ENCODE assay signal across 8 mouse cellular contexts in the genomic region with DNA sequence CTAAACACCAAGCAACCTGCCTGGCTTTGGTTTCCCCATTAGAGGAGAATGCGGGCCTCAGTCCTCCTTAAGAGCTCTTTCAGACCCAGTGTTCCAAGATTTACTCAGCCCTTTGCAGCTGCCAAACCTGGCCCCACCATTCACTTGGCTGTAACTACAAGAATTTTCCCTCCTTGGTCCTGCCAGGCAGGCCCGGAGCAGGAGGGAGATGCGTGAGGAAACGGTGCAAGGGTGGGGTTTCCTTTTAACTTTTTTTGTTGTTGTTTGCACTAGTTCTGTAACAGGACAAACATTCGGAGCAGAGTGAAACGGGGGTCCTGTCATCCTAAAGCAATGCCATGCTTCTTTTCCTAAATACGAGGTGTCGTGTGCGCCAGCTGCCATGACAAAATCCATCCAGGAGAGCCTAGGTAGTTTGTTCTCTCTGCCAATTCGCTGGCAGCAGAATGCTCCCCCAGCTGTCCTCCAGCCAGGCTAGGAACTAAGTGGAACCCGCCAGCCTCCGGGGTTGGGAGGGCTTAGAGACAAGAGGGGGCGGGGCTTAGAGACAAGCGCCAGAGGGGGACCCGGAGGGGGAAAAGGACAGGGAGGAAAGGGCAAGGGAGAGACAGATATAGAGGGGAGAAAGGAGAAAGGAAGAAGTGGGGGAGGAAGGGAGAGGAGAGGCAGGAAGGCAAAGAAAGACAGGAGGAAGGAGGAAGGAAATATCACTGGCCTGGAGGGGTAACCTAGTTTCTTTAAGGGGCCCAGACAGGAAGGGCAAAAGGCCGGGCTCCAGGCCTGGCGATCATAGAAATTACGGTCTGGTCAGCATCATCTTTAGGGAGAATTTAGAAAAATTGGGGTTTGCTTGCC. TPM values are rescaled to one million over a fixed set of nuclear protein-coding genes. Genes with fewer than 3 reads are reported as not detected.
DNase-seq lines count a peak whose midpoint lies in the region; ATAC-seq and TF ChIP-seq lines count a peak whose summit lies in the region.

No protein-coding gene starts in this region.

- H3K27ac ChIP-seq in forebrain, embryonic 12.5 days: no peak overlapping the region

- no peaks in the 10 kb centered on the region for H3K9me3 ChIP-seq in E14TG2a.4 (ENCODE audit: low read length)
- no peaks in the 10 kb centered on the region for H3K9me3 ChIP-seq in forebrain, embryonic 12.5 days
- H3K9me3 ChIP-seq in megakaryocyte, embryonic 14.5 days: no peaks in the 10 kb centered on the region

- ATAC-seq in forebrain, embryonic 12.5 days (ENCODE audit: low FRiP score): peak; percentile 76

- peaks cover 81% of the 10 kb centered on the region for H3K4me1 ChIP-seq in E14TG2a.4 (replicated peaks; ENCODE audit: low read depth, low read length)
- peaks cover 14% of the 10 kb centered on the region for H3K4me1 ChIP-seq in forebrain, embryonic 12.5 days
- H3K4me1 ChIP-seq in megakaryocyte, embryonic 14.5 days: peaks cover 7% of the 10 kb centered on the region

- 36% methylated on average over 18 of the region's 18 CpGs for WGBS in forebrain, embryonic 12.5 days

- intact Hi-C loops in heart, postnatal 25 days (cut with DNase I): loop anchor here (2.0 to 5.0 kb wide), 2 partner anchors 49 to 74 kb away; a partner anchor contains a TSS

- H3K4me3 ChIP-seq in E14TG2a.4 (replicated peaks; ENCODE audit: low read length): peak overlapping the region; percentile 60
- no peak overlapping the region for H3K4me3 ChIP-seq in forebrain, embryonic 12.5 days (replicated peaks)
- peak overlapping the region; percentile 46 for H3K4me3 ChIP-seq in megakaryocyte, embryonic 14.5 days (replicated peaks)

- no peak overlapping the region for H3K9ac ChIP-seq in forebrain, embryonic 12.5 days

- DNase-seq in ZHBTc4 (ENCODE audit: low read depth, low spot score): peak; percentile 88
- DNase-seq in heart, postnatal 25 days (ENCODE audit: low spot score): peak; percentile 69
- DNase-seq in kidney, postnatal 4 days: peak; percentile 76 to 81
- DNase-seq in spleen, postnatal 36 days (ENCODE audit: low spot score in 2 of 2): peak; percentile 37 to 52
- no peak for DNase-seq in cerebellum, adult 18-20 months

- TF ChIP-seq CTCF in E14TG2a.4 (conservative IDR thresholded peaks at IDR 0.05; ENCODE audit: low read length): no peak

- no peaks in the 10 kb centered on the region for H3K27me3 ChIP-seq in E14TG2a.4 (ENCODE audit: insufficient read depth, low read length)
- no peaks in the 10 kb centered on the region for H3K27me3 ChIP-seq in forebrain, embryonic 12.5 days
- peaks cover 16% of the 10 kb centered on the region for H3K27me3 ChIP-seq in megakaryocyte, embryonic 14.5 days (replicated peaks)

- H3K4me2 ChIP-seq in forebrain, embryonic 12.5 days: peak overlapping the region; percentile 1; the same call in 1 of the 2 replicates

- H3K36me3 ChIP-seq in E14TG2a.4 (ENCODE audit: insufficient read depth, low read length): no peaks in the 10 kb centered on the region
- no peaks in the 10 kb centered on the region for H3K36me3 ChIP-seq in forebrain, embryonic 12.5 days (replicated peaks)
- H3K36me3 ChIP-seq in megakaryocyte, embryonic 14.5 days (replicated peaks; ENCODE audit: low read length): no peaks in the 10 kb centered on the region

RNA-seq across cellular contexts. Expression of a gene that starts 48.9 kb away (rescaled TPM):
- polyA plus RNA-seq in forebrain, embryonic 12.5 days (2016; fragmentation: Nextera tagmentation; extraction: Ambion mirVana): 17.8 and 19.1 TPM in 2 replicates
- 10 to 100 TPM; 59.4 to 63.6 TPM for total RNA-seq in heart, postnatal 25 days (2021)
- not detected in 2 replicates for polyA plus RNA-seq in megakaryocyte, embryonic 14.5 days (2012; ENCODE audit: insufficient read depth, low replicate concordance)

Comparison
In these comparisons a context has a peak if more than half of its experiments do, and no peak if none do; other contexts are left out.
1. DNase-seq: peak in ZHBTc4 (single experiment), heart, postnatal 25 days (single experiment), kidney, postnatal 4 days (2 of 2) and spleen, postnatal 36 days (2 of 2); none in cerebellum, adult 18-20 months (0 of 2).
2. RNA of a gene that starts 48.9 kb away (polyA plus RNA-seq): 17.8 to 19.1 TPM in forebrain, embryonic 12.5 days; not detected in megakaryocyte, embryonic 14.5 days; every median in the first group is over 10 times any median in the second.